Mouse (Mus musculus): ENCODE measurements at regions not wholly inside any gene's neighbourhood (a gene's known extent, or its start where the extent isn't known, plus 50 kb on each side); places are given as distances from the start of the nearest gene placed in this dataset.

- ATAC-seq (replicated peaks; ENCODE audit: poor library complexity, severe bottlenecking), result no peak
Measured at GRCm38 (mm10) chr2:124718985-124719384, 348.9 kb upstream of the Slc24a5 start.

GRCm38 (mm10) chr2:124719820-124720478, 348.0 kb upstream of the Slc24a5 start:
- ATAC-seq (replicated peaks; ENCODE audit: poor library complexity, severe bottlenecking), result peak; percentile 87

- no peak for ATAC-seq (replicated peaks; ENCODE audit: poor library complexity, severe bottlenecking)
Measured at GRCm38 (mm10) chr2:124720593-124721445, 347.1 kb upstream of the Slc24a5 start.

GRCm38 (mm10) chr2:124724171-124724570, 343.8 kb upstream of the Slc24a5 start:
- no peak for ATAC-seq (replicated peaks; ENCODE audit: poor library complexity, severe bottlenecking)

- no peak for ATAC-seq (replicated peaks; ENCODE audit: poor library complexity, severe bottlenecking)
Measured at GRCm38 (mm10) chr2:124724827-124725480, 343.0 kb upstream of the Slc24a5 start.

GRCm38 (mm10) chr2:124727979-124728378, 339.9 kb upstream of the Slc24a5 start:
- no peak for ATAC-seq (replicated peaks; ENCODE audit: poor library complexity, severe bottlenecking)

- peak; percentile 88 for ATAC-seq (replicated peaks; ENCODE audit: poor library complexity, severe bottlenecking)
Measured at GRCm38 (mm10) chr2:124732593-124732992, 335.3 kb upstream of the Slc24a5 start.

GRCm38 (mm10) chr2:124740848-124741247, 327.1 kb upstream of the Slc24a5 start:
- ATAC-seq (replicated peaks; ENCODE audit: poor library complexity, severe bottlenecking), result peak; percentile 43

GRCm38 (mm10) chr2:124742964-124743363, 325.0 kb upstream of the Slc24a5 start:
- ATAC-seq (replicated peaks; ENCODE audit: poor library complexity, severe bottlenecking), result no peak

GRCm38 (mm10) chr2:124745045-124745444, 322.9 kb upstream of the Slc24a5 start:
- ATAC-seq (replicated peaks; ENCODE audit: poor library complexity, severe bottlenecking), result no peak

GRCm38 (mm10) chr2:124747119-124747518, 320.8 kb upstream of the Slc24a5 start:
- ATAC-seq (replicated peaks; ENCODE audit: poor library complexity, severe bottlenecking), result no peak

- no peak for ATAC-seq (replicated peaks; ENCODE audit: poor library complexity, severe bottlenecking)
Measured at GRCm38 (mm10) chr2:124747627-124748026, 320.3 kb upstream of the Slc24a5 start.

GRCm38 (mm10) chr2:124751832-124752231, 316.1 kb upstream of the Slc24a5 start:
- peak; percentile 63 for ATAC-seq (replicated peaks; ENCODE audit: poor library complexity, severe bottlenecking)

GRCm38 (mm10) chr2:124753717-124754116, 314.2 kb upstream of the Slc24a5 start:
- ATAC-seq (replicated peaks; ENCODE audit: poor library complexity, severe bottlenecking), result peak; percentile 83

GRCm38 (mm10) chr2:124755244-124755643, 312.7 kb upstream of the Slc24a5 start:
- peak; percentile 87 for ATAC-seq (replicated peaks; ENCODE audit: poor library complexity, severe bottlenecking)

GRCm38 (mm10) chr2:124758992-124759391, 308.9 kb upstream of the Slc24a5 start:
- ATAC-seq (replicated peaks; ENCODE audit: poor library complexity, severe bottlenecking), result no peak

- no peak for ATAC-seq (replicated peaks; ENCODE audit: poor library complexity, severe bottlenecking)
Measured at GRCm38 (mm10) chr2:124763650-124764049, 304.3 kb upstream of the Slc24a5 start.

- no peak for ATAC-seq (replicated peaks; ENCODE audit: poor library complexity, severe bottlenecking)
Measured at GRCm38 (mm10) chr2:124764186-124764910, 303.6 kb upstream of the Slc24a5 start.

- no peak for ATAC-seq (replicated peaks; ENCODE audit: poor library complexity, severe bottlenecking)
Measured at GRCm38 (mm10) chr2:124769267-124769967, 298.5 kb upstream of the Slc24a5 start.

- no peak for ATAC-seq (replicated peaks; ENCODE audit: poor library complexity, severe bottlenecking)
Measured at GRCm38 (mm10) chr2:124770028-124770427, 297.9 kb upstream of the Slc24a5 start.

Data from granulocyte monocyte progenitor cell, adult 5-6 weeks (primary cell).